Mouse (Mus musculus) inflammation-experienced regulatory T-cells, adult 16 weeks (primary cell): ENCODE results near the gene 3110040N11Rik. TPM values are rescaled to one million over a fixed set of nuclear protein-coding genes. Genes with fewer than 3 reads are reported as not detected.

Experiments
- polyA plus RNA-seq: library from polyadenylated mRNA; unstranded; fragments of 100-300 nt; shearing (Covaris generic); gene quantifications from one replicate; pipeline ENCODE4 v1.2.1, GENCODE M21; 2017

Gene 3110040N11Rik
- 67.2 TPM for polyA plus RNA-seq

DNA sequence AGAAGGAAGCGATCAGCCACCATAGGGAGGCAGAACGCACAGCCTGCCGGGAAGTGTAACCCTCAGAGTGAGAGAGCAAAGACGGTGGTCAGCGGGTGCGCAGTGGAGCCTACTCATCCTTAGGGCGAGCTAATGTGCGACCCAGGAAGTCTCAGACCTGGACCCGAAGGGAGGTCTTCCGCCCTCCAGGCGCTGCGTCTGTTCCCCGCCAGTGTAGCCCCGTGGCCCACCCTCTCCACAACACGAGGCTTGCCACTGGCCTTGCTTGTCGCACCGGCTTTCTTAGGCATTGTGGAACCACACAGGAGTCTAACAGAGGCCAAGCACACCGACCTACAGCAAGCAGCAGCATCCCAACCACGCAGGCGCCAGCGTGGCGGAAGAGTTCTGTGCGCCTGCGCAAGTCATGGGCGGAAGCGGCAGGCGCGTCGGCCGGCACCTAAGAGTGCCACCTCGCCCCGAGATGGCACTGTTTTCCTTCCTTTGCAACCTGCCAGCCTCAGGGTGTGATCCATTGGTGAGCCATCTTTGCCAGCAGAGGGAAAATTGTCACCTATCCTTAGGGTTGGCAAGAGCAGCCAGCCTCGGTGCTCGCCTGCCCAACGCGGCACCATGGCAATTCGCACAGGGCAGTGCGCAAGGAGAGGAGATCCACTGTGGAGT, at the start of gene 3110040N11Rik:
TSS of gene 3110040N11Rik (minus strand) at position 384 of the 663 bp plus-strand sequence.

GRCm38 (mm10) chr7:81829379-81829894, 40.2 kb upstream of the 3110040N11Rik start, which contains the start of gene Btbd1:
Btbd1 (minus strand) TSS chr7:81829431.

GRCm38 (mm10) chr7:81762180-81763109, 26.8 kb downstream of the 3110040N11Rik start, which contains the start of gene Ramac:
Ramac (plus strand) TSS chr7:81762925.

Other genes with a start within 250 kb of the 3110040N11Rik start
- gene Fsd2, start 222.5 kb downstream of the 3110040N11Rik start, polyA plus RNA-seq: 7.4 TPM
- gene Whamm, start 218.2 kb downstream of the 3110040N11Rik start, polyA plus RNA-seq: 1.6 TPM
- not detected for gene Homer2, start 82.0 kb downstream of the 3110040N11Rik start, polyA plus RNA-seq
- gene Ramac, start 26.6 kb downstream of the 3110040N11Rik start, polyA plus RNA-seq: 164 TPM
- 8.2 TPM for gene Btbd1, start 40.0 kb upstream of the 3110040N11Rik start, polyA plus RNA-seq
- not detected for gene Gm10160, start 66.3 kb upstream of the 3110040N11Rik start, polyA plus RNA-seq
- 12.4 TPM for gene Tm6sf1, start 69.5 kb upstream of the 3110040N11Rik start, polyA plus RNA-seq
- 6.6 TPM for gene Hdgfl3, start 145.0 kb upstream of the 3110040N11Rik start, polyA plus RNA-seq
- gene Bnc1, start 202.8 kb upstream of the 3110040N11Rik start, polyA plus RNA-seq: not detected